Mouse (Mus musculus) olfactory bulb, adult 2 months (tissue): ENCODE data around the gene Trim41.

Source experiments
- CTCF ChIP-seq: fragments of 200-500 bp; IDR thresholded peaks from 2 replicates; pipeline ENCODE4 v1.5.1; 2012; ENCODE audit warnings: low read depth, mild to moderate bottlenecking, low read length, moderate library complexity; ENCODE audit not compliant: insufficient read depth
- POLR2A ChIP-seq: fragments of 200-500 bp; IDR thresholded peaks from 2 replicates; pipeline ENCODE4 v1.6.1; 2012; ENCODE audit warnings: mild to moderate bottlenecking, low read depth, low read length, moderate library complexity; ENCODE audit not compliant: insufficient read depth

GRCm38 (mm10) chr11:48824311-48824830 lies 7.2 kb upstream of the Trim41 start:
- TF ChIP-seq CTCF (no peak), POLR2A (no peak)
